Mouse (Mus musculus) limb, embryonic 10.5 days (tissue): ENCODE data around the gene Uqcr11. TPM values are rescaled to one million over a fixed set of nuclear protein-coding genes. Genes with fewer than 3 reads are reported as not detected.

Source experiments
- DNase-seq: peaks from one replicate; pipeline ENCODE4 v3.0.0-alpha.2; 2017; ENCODE audit warnings: low spot score
- H3K27ac ChIP-seq: fragments of 300-500 bp; sonication (generic); 2 replicates; pipeline ENCODE4 v1.5.1; 2016; ENCODE audit warnings: mild to moderate bottlenecking
- H3K27me3 ChIP-seq: fragments of 300-500 bp; sonication (generic); 2 replicates; pipeline ENCODE4 v1.6.1; 2016; ENCODE audit warnings: low read depth, mild to moderate bottlenecking; ENCODE audit not compliant: poor library complexity, severe bottlenecking
- H3K36me3 ChIP-seq: fragments of 300-500 bp; sonication (generic); 2 replicates; pipeline ENCODE4 v1.6.1; 2016; ENCODE audit warnings: mild to moderate bottlenecking, moderate library complexity
- H3K4me1 ChIP-seq: fragments of 300-500 bp; sonication (generic); 2 replicates; pipeline ENCODE4 v1.6.1; 2016
- H3K4me3 ChIP-seq: fragments of 300-500 bp; sonication (generic); 2 replicates; pipeline ENCODE4 v1.5.1; 2016; ENCODE audit warnings: mild to moderate bottlenecking, moderate library complexity
- H3K9me3 ChIP-seq: fragments of 300-500 bp; sonication (generic); replicated peaks from 2 replicates; pipeline ENCODE4 v1.6.1; 2016; ENCODE audit warnings: mild to moderate bottlenecking
- WGBS: fragments of 180-500 bp; shearing (Covaris S2); methylation state at CpG from one replicate; pipeline ENCODE4 v1.1.7; 2016; 5-methylcytosine and 5-hydroxymethylcytosine counted together
- polyA plus RNA-seq: library from polyadenylated mRNA; unstranded; fragments of >200 nt; fragmentation: Nextera tagmentation; extraction: Ambion mirVana; gene quantifications from 2 replicates; pipeline ENCODE4 v1.2.1, GENCODE M21; 2016

The Uqcr11 gene
- polyA plus RNA-seq, 1 experiment from 2014 or later, result 651 TPM

DNA sequence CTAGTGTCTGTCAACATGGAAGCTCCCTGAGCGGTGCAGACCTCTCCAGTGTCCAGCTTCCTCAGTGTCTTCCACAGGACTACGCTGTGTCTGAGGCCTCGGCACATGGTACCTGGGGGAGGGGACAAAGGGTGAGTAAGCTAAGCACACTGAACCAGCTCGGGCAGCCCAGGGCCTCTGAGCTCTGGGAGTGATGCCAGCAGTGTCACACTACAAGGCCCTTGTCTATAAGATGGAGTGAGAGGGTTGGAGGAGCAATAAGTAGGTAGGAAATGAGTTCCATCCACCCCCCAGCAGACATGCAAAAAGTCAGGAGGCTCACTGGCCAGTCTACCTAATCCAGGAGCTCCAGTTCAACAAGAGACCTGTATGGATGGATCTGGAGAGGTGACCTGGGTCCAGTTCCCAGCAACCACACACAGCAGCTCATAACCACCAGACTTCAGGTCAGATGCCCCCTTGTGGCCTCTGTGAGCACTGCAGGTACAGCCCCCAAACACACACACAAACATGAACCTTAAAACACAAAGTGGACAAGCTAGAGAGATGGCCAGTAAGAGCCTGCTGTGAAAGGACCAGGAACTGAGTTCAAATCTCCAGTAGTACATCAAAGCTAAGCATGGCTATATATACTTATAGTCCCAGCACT, 3.5 kb downstream of the Uqcr11 start:
- no peak for DNase-seq
- peaks cover 47% of the 10 kb centered on the region for H3K36me3 ChIP-seq
- WGBS, result 95% methylated on average over 4 of the region's 4 CpGs
- no peaks in the 10 kb centered on the region for H3K9me3 ChIP-seq
- H3K27me3 ChIP-seq, result no peaks in the 10 kb centered on the region
- no peak overlapping the region for H3K27ac ChIP-seq
- H3K4me3 ChIP-seq, result no peak overlapping the region
- peaks cover 51% of the 10 kb centered on the region for H3K4me1 ChIP-seq

DNA sequence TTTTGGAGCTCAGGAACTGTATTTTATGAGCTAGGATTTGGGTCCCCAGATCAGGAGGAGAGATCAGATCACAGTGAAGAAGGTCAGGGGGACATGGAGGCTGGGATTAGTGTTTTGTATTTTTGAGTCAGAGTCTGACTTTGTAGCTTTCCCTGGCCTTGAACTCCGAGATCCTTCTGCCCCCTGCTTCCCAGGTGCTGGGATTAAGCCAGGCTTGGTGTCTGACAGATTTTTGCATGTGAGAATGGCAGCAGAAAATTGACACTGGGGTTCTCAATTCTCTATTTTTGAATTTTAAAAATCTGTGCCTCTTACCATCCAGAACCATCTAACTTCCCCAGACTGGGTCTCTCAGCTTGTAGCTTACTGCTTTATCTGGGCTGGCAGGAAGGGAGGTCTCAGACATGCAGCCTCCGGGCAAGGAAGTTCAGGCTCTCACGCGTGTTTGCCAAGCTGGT, 5.9 kb downstream of the Uqcr11 start:
- peaks cover 55% of the 10 kb centered on the region for H3K4me1 ChIP-seq
- H3K36me3 ChIP-seq, result peaks cover 69% of the 10 kb centered on the region
- no peaks in the 10 kb centered on the region for H3K9me3 ChIP-seq
- 87% methylated on average over 4 of the region's 4 CpGs for WGBS
- no peaks in the 10 kb centered on the region for H3K27me3 ChIP-seq
- peak overlapping the region; percentile 100 for H3K27ac ChIP-seq
- DNase-seq, result no peak
- peak overlapping the region; percentile 88 for H3K4me3 ChIP-seq

DNA sequence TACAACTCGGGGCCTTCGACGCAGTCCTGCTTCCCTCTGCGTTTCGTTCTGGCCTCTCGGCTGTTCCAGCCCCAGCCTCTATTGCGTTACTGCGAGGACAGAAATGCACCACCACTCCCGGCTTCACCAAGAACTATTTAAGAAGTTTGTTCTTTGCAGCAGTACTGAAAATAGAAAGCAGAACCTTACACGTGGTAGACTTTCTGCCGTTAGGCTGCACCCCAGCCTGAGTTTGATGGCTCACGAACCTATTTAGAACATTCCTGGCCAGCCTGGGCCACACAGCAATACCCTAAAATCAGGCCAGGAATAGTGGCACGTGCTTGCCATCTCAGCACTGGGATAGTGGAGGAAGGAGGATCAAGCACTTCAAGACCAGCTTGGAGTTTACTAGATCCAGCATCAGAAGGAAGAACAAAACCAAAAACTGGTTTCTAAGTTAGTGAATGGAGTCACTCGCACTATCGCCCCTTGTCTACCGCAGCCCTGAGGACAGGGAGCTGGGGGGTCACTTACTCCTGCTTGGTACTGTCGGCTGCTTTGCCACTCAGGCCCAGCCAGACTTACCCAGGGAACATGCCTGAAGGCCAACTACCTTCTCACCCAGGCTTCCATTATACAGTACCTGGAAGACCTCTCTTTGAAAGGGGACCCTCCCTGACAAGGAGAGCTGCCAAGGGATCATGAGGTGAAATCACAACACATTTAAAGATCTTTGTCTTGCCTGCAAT, 6.5 kb downstream of the Uqcr11 start:
- Histone ChIP-seq H3K36me3 (peaks cover 75% of the 10 kb centered on the region), H3K4me1 (peaks cover 49% of the 10 kb centered on the region), H3K27me3 (no peaks in the 10 kb centered on the region), H3K27ac (peak overlapping the region; percentile 100), H3K9me3 (no peaks in the 10 kb centered on the region), H3K4me3 (peak overlapping the region; percentile 88)
- WGBS, result 17% methylated on average over 17 of the region's 17 CpGs
- DNase-seq, result no peak

DNA sequence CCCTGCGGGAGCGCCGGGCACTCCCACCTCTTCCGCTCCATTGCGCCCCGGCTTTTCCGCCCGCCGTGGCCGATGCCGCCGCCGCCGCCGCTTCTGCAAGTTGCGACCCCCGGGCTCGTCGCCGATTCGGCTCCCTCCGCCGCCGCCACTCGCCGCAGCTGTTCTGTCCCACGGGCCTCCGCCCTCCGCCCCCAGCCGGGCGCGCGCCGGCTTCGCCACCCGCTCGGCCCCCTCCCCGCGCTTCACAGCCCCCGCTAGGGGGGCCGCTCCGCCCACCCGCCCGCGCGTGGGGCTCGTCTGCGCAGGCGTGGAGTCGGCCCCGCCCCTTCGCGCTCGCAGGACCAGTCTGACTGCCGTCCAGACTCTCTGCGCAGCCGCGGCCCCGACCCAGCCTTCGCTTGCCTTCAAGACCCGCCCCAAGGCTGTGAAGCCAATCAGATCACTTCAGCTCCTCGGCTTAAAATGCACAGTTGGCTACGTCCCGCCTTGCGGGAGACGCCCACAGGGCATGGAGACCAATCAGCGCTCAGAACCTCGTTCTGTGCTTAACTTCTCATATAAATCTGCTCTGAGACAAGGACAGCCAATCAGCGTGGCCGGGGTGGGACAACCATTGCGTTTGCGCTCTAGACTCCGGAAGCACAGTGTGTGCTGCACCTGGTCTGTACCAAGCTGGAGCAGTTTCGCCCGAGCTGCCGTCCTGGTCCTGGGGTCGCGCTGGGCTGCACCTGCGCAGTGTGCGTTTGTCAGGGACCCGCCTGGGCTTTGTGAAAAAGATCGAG, 7.2 kb downstream of the Uqcr11 start, which contains the start of gene Mbd3:
Gene Mbd3, minus strand, starts transcription at position 360 of the 782 bp plus-strand sequence.
- Histone ChIP-seq H3K9me3 (no peaks in the 10 kb centered on the region), H3K4me1 (peaks cover 47% of the 10 kb centered on the region), H3K4me3 (peak within 1 kb of the TSS; percentile 88), H3K27ac (peak within 1 kb of the TSS; percentile 100), H3K36me3 (peaks cover 76% of the 10 kb centered on the region), H3K27me3 (no peaks in the 10 kb centered on the region)
- under 1% methylated on average over 82 of the region's 82 CpGs for WGBS
- peak; percentile 99 for DNase-seq

DNA sequence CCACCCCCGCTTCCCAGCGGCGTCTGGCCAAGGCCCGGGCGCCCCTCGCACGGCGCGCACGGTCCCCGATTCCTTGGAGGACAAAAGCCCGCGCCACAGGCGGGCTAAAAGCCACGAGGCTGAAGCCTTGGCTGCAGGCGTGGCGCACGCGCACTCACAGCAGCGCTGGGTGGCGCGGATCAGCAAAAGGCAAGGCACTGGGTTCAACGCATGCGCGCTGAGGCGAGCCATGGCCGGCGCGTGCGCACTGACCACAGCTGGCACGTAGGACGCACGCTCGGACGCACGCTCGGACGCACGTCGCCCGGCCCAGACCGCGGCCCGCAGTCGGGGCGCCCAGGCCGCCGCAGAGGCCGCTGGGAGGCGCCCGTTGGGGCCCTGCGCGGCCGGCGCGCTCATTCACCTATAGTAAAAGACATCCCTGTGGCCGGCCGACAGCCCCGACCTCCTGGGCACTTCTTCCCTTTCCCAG, 7.9 kb downstream of the Uqcr11 start:
- Histone ChIP-seq H3K36me3 (peaks cover 76% of the 10 kb centered on the region), H3K4me3 (peak overlapping the region; percentile 88), H3K9me3 (no peaks in the 10 kb centered on the region), H3K4me1 (peaks cover 47% of the 10 kb centered on the region), H3K27me3 (no peaks in the 10 kb centered on the region), H3K27ac (peak overlapping the region; percentile 100)
- peak; percentile 100 for DNase-seq
- 0% methylated on average over 51 of the region's 59 CpGs for WGBS

DNA sequence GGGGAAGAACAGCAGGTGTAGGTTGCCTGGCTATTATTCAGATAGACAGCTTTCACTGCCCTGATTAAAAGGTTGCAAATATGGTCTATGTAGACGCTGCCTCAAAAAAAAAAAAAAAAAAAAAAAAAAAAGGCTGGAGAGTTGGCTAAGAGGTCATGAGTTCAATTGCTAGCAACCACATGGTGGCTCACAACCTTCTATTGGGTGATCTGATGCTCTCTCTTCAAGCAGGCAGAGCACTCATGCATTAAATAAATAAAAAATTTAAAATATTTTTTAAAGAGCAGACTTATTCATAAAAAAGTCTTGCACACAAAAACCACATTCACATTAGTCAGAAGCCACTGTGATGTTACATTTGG, 8.5 kb downstream of the Uqcr11 start:
- Histone ChIP-seq H3K4me3 (peak overlapping the region; percentile 88), H3K9me3 (no peaks in the 10 kb centered on the region), H3K27ac (peak overlapping the region; percentile 100), H3K27me3 (no peaks in the 10 kb centered on the region), H3K4me1 (peaks cover 47% of the 10 kb centered on the region), H3K36me3 (peaks cover 76% of the 10 kb centered on the region)
- no peak for DNase-seq
- 0% methylated on average over 1 of the region's 1 CpGs for WGBS

DNA sequence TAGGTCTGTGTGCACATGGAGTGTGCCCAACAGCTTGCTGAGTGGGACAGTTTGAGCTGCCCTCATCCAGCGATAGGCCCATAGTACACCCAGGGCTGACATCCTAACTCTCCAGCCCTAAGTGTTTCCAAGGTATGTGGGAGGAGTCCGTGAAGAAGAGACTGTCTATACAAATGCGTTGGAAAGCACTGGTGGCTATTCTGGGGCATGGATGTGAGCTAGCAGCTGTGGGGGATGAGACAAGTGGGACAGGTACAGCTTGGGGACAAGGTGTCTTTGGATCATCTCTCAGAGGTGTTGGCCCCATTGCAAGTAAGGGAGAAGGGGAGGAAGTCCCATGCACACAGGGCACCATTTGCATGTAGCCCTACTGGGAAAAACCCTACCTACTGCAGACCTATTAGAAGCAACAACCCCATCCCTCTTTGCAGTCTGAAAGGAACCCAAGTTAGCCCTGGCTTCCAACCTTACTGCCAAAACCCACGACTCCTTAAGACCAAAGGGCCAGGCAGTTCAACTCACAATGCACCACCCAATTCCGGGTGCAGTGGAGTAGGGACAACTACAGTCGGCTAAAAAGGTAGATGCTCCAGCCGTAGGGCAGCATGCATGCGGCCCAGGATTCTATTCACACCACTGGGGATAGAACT, 9.0 kb downstream of the Uqcr11 start:
- WGBS, result 73% methylated on average over 8 of the region's 8 CpGs
- no peak for DNase-seq
- Histone ChIP-seq H3K4me3 (peak overlapping the region; percentile 88), H3K27ac (peak overlapping the region; percentile 100), H3K4me1 (peaks cover 52% of the 10 kb centered on the region), H3K27me3 (no peaks in the 10 kb centered on the region), H3K36me3 (peaks cover 76% of the 10 kb centered on the region), H3K9me3 (no peaks in the 10 kb centered on the region)

DNA sequence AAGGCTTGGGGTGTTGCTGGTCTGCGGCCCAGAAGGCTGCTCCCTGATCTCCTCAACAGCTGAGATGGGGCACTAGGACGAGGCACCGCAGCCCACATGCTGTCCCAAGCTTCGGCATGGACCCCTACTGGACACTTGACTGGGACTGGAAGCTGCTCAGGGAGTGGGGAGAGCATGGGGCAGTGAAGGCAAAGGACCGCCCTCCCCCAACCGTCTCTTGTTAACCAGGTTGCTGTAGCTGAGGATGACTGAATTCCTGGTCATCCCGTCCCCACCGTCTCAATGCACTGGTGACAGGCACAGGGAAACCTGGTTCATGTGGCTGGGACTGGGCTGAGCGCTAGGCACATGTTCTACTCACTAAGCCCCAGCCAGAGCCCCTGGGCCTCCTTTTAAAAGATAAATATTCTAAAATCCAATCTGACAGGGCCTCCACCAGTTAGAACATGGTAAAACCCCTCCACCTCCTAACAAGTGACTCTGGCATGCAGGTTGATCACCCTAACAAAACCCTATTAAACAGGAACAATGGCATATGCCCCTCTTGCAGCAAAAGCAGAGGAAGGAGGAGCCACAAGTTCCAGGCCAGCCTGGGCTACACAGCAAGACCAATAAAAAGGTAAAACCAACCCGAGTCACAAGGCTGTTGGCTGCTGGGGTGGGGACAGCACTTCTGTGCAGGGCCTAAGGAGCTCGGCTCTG, 9.7 kb downstream of the Uqcr11 start:
- peaks cover 58% of the 10 kb centered on the region for H3K4me1 ChIP-seq
- H3K27ac ChIP-seq, result peak overlapping the region; percentile 100
- H3K9me3 ChIP-seq, result no peaks in the 10 kb centered on the region
- DNase-seq, result no peak
- H3K4me3 ChIP-seq, result peak overlapping the region; percentile 88
- 91% methylated on average over 11 of the region's 11 CpGs for WGBS
- peaks cover 76% of the 10 kb centered on the region for H3K36me3 ChIP-seq
- no peaks in the 10 kb centered on the region for H3K27me3 ChIP-seq

DNA sequence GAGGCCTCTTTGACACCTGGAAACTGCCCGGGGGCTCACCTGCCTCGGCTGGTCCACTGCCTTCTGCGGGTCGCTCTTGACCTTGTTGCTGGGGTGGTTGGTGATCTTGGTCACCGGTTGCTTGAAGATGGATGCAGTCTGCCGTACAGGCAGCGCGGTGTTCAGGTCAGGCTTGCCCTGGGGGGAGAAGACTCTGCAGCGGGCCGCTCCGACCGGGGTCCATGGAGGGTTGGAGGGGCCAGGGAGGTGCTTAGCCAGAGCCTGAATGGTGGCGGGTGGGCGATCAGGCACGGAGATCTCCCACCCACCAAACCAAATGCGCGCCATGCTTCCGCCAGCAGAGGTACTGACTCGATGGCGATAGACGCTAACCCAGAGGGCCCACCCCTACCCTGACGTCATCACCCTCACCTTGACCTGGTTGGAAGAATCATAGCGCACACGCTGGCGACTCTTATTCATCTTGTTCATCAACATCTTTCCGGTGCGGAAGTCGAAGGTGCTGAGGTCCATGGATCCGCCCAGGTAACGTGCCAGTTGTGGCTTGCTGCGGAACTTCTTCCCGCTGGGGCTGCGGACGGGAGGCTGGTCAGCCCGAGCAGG, 11.5 kb downstream of the Uqcr11 start:
- H3K9me3 ChIP-seq, result no peaks in the 10 kb centered on the region
- H3K27me3 ChIP-seq, result no peaks in the 10 kb centered on the region
- DNase-seq, result no peak
- 95% methylated on average over 35 of the region's 35 CpGs for WGBS
- peaks cover 81% of the 10 kb centered on the region for H3K36me3 ChIP-seq
- no peak overlapping the region for H3K27ac ChIP-seq
- H3K4me3 ChIP-seq, result no peak overlapping the region
- H3K4me1 ChIP-seq, result peaks cover 49% of the 10 kb centered on the region

DNA sequence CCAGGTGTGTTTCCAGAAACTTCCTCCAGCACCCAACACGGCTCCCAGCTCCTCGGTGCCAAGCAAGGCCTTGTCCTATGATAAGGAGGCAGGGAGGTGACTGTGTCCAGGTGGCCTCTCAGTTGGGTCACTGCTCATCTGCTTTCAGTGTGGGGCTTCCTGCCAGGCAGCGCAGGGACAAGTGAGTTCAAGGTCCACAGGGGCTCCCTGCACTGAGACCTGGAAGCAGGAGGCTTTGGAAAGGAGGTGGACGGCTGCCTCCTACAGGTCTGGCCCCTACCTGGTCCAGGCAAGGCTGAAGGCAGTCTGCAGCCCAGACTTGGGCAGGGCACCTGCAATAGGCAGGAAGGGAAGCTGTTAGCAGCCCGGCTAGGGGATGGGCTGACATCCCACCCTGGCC, 13.9 kb downstream of the Uqcr11 start:
- Histone ChIP-seq H3K27ac (0 out of 2 replicates have a peak overlapping the region, but pooled peaks have one; percentile 26), H3K4me3 (peak overlapping the region; percentile 18; the same call in 1 of the 2 replicates), H3K9me3 (no peaks in the 10 kb centered on the region), H3K27me3 (no peaks in the 10 kb centered on the region), H3K36me3 (peaks cover 84% of the 10 kb centered on the region), H3K4me1 (peaks cover 44% of the 10 kb centered on the region)
- WGBS, result 95% methylated on average over 5 of the region's 5 CpGs
- DNase-seq, result no peak

DNA sequence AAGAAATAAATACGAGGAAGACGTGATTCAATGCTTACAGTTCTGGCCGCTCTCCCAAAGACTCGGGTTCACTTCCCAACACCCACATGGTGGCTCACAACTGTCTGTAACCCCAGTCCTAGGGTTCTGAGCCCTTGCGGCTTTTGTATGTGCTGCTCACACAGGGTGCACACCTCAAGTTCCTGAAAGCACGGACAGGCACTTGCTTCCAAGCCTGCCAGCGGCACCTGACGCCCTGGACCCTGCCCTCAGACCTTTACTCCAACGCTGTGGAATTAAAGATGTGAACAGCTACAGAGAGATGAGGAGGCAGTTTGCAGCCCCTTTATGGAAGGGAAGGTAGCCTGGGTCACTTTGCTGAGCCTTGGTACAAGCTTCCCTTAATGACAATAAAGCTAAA, 15.9 kb downstream of the Uqcr11 start:
- Histone ChIP-seq H3K4me3 (no peak overlapping the region), H3K27ac (no peak overlapping the region), H3K9me3 (no peaks in the 10 kb centered on the region), H3K4me1 (peaks cover 35% of the 10 kb centered on the region), H3K36me3 (peaks cover 64% of the 10 kb centered on the region), H3K27me3 (no peaks in the 10 kb centered on the region)
- 90% methylated on average over 9 of the region's 9 CpGs for WGBS
- DNase-seq, result no peak
